Mouse (Mus musculus): Measurements from ENCODE around the gene Dus4l. TPM values are rescaled to one million over a fixed set of nuclear protein-coding genes. Genes with fewer than 3 reads are reported as not detected.
"Not testable (repeated sequence)": the region's sequence is repeated elsewhere in the genome, so short reads cannot be mapped to it uniquely, and the experiment has no call there.

Gene Dus4l
- polyA plus RNA-seq, 1 experiment from 2014 or later, result 12.1 TPM

DNA sequence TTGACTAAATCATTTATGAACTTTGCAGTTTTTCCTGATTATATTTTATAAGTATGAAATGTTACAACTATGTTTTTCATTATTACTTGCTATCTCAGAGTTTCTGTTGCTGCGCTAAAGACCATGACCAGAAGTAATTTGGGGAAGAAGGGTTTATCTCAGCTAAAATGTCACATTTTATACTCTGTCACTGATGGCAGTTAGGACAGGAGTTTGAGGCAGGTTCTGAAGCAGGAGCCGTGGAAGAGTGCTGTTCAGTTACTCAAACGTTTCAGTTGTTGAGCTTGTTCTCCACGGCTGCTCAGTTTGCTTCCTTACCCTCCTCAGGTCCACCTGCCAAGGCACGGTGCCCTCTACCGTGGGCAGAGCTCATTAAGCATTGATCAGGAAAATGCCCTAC is 11.4 kb upstream of the Dus4l start:
- Histone ChIP-seq H3K27me3 (ENCODE audit: insufficient read depth, low read length) (no peaks in the 10 kb centered on the region), H3K9me3 (ENCODE audit: low read depth, low read length) (no peaks in the 10 kb centered on the region), H3K4me1 (ENCODE audit: insufficient read depth) (no peaks in the 10 kb centered on the region), H3K9ac (no peak overlapping the region), H3K4me3 (ENCODE audit: low read depth, low read length) (no peak overlapping the region), H3K36me3 (ENCODE audit: insufficient read depth) (peaks cover 42% of the 10 kb centered on the region), H3K4me2 (no peak overlapping the region), H3K27ac (ENCODE audit: low read depth) (no peak overlapping the region)
- no peak for TF ChIP-seq CTCF (IDR thresholded peaks at IDR 0.05; ENCODE audit: low read depth)
- no peak for DNase-seq
- no peak for ATAC-seq (ENCODE audit: insufficient read depth)
- WGBS, result 75% methylated on average over 6 of the region's 6 CpGs

DNA sequence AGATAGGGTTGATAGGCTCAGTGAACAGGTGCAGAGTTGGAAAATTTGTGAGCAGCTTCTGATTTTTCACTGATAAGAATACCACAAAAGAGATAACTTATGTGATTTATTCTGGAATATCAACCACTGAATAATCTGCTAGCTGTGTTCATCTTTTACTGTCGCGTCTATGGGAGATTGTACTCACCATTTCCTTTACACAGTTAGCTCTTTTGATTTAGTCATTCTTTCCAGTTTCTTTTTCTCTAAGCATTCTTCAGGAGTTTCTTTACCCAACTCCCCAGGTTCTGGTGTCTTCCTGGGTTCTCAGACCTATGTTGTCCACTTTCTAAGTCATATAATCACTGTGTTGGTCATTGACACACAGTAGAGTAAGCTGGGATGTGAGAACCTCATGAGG is 2.2 kb upstream of the Dus4l start:
- H3K4me2 ChIP-seq, result no peak overlapping the region
- H3K4me1 ChIP-seq (ENCODE audit: insufficient read depth), result peaks cover 4% of the 10 kb centered on the region; the same call in 1 of the 2 replicates
- H3K36me3 ChIP-seq (ENCODE audit: insufficient read depth), result 0 out of 2 replicates have a peak, but pooled peaks cover 2% of the 10 kb centered on the region
- WGBS, result 94% methylated on average over 2 of the region's 2 CpGs
- no peak overlapping the region for H3K4me3 ChIP-seq (ENCODE audit: low read depth, low read length)
- no peak for TF ChIP-seq CTCF (IDR thresholded peaks at IDR 0.05; ENCODE audit: low read depth)
- DNase-seq, result no peak
- no peak for ATAC-seq (ENCODE audit: insufficient read depth)
- no peak overlapping the region for H3K9ac ChIP-seq
- H3K27ac ChIP-seq (ENCODE audit: low read depth), result no peak overlapping the region
- no peaks in the 10 kb centered on the region for H3K27me3 ChIP-seq (ENCODE audit: insufficient read depth, low read length)
- no peaks in the 10 kb centered on the region for H3K9me3 ChIP-seq (ENCODE audit: low read depth, low read length)

DNA sequence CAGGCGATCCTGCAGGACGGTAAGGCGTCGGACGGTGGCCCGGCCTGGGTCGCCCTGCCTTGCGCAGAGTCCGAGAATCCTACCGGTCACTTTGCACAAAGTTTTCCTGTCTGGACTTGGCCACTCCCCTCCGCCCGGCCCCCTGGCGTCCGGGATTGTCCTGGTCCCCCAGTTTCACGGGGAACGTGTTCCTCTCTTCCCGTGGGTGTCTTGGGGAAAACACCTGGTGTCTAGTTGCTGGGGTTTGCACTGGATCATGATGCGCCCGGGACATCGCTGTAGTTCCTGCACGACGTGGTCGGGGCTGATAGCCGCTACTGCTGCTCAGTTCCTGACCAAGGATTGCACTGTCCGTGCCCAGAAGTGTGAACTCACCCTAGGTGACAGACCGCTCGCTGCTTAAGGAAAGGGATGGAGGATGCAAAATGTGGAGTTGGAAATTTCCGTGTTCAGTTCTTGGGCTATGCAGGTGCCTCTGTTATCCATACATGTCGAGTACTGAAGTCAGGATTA is 395 bp upstream of the Dus4l start:
- Histone ChIP-seq H3K27me3 (ENCODE audit: insufficient read depth, low read length) (no peaks in the 10 kb centered on the region), H3K4me1 (ENCODE audit: insufficient read depth) (peaks cover 4% of the 10 kb centered on the region; the same call in 1 of the 2 replicates), H3K4me3 (ENCODE audit: low read depth, low read length) (peak overlapping the region; percentile 81), H3K9ac (peak overlapping the region; percentile 79), H3K9me3 (ENCODE audit: low read depth, low read length) (no peaks in the 10 kb centered on the region), H3K36me3 (ENCODE audit: insufficient read depth) (no peaks in the 10 kb centered on the region), H3K4me2 (peak overlapping the region; percentile 79), H3K27ac (ENCODE audit: low read depth) (peak overlapping the region; percentile 93)
- ATAC-seq (ENCODE audit: insufficient read depth), result peak; percentile 89
- peak; percentile 63 for TF ChIP-seq CTCF (IDR thresholded peaks at IDR 0.05; ENCODE audit: low read depth)
- DNase-seq, result no peak
- under 1% methylated on average over 29 of the region's 29 CpGs for WGBS

- no peak for TF ChIP-seq CTCF (IDR thresholded peaks at IDR 0.05; ENCODE audit: low read depth)
- H3K9ac ChIP-seq, result no peak overlapping the region
- ATAC-seq (ENCODE audit: insufficient read depth) (no peak), DNase-seq (no peak)
- WGBS, result 65% methylated on average over 5 of the region's 5 CpGs
- no peaks in the 10 kb centered on the region for H3K27me3 ChIP-seq (ENCODE audit: insufficient read depth, low read length)
- H3K36me3 ChIP-seq (ENCODE audit: insufficient read depth), result no peaks in the 10 kb centered on the region
- no peaks in the 10 kb centered on the region for H3K9me3 ChIP-seq (ENCODE audit: low read depth, low read length)
- peak overlapping the region; percentile 81 for H3K4me3 ChIP-seq (ENCODE audit: low read depth, low read length)
- peak overlapping the region; percentile 79 for H3K4me2 ChIP-seq
- H3K27ac ChIP-seq (ENCODE audit: low read depth), result no peak overlapping the region
- peaks cover 4% of the 10 kb centered on the region; the same call in 1 of the 2 replicates for H3K4me1 ChIP-seq (ENCODE audit: insufficient read depth)
These were observed 1.0 kb downstream of the Dus4l start for GRCm38 (mm10) chr12:31653611-31654010.

DNA sequence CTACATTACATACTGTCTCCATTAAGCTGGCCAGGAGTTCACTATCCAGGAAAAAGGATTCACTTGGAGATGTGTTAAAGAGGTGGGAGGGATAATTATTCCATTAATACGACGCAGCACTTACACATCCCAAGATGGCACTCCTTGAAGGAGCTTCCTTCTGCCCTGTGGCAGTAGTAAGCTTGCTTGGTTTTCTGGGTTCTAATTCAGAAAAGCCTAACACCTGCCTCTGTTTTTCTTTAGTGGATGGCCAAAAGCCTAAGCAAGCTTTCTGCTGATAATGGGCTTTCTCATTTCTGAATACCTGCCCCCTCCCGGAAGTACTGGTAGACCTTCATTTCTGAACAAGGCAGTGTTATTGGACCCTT is 19.4 kb downstream of the Dus4l start:
- WGBS, result 93% methylated on average over 3 of the region's 3 CpGs
- no peaks in the 10 kb centered on the region for H3K4me1 ChIP-seq (ENCODE audit: insufficient read depth)
- H3K4me3 ChIP-seq (ENCODE audit: low read depth, low read length), result no peak overlapping the region
- no peak for TF ChIP-seq CTCF (IDR thresholded peaks at IDR 0.05; ENCODE audit: low read depth)
- H3K9ac ChIP-seq, result no peak overlapping the region
- peak overlapping the region; percentile 83 for H3K4me2 ChIP-seq
- DNase-seq, result no peak
- no peaks in the 10 kb centered on the region for H3K27me3 ChIP-seq (ENCODE audit: insufficient read depth, low read length)
- peaks cover 3% of the 10 kb centered on the region; the same call in 1 of the 2 replicates for H3K36me3 ChIP-seq (ENCODE audit: insufficient read depth)
- no peaks in the 10 kb centered on the region for H3K9me3 ChIP-seq (ENCODE audit: low read depth, low read length)
- no peak overlapping the region for H3K27ac ChIP-seq (ENCODE audit: low read depth)
- peak; percentile 9; the same call in 1 of the 2 replicates for ATAC-seq (ENCODE audit: insufficient read depth)

GRCm38 (mm10) chr12:31634343-31635239 is 20.0 kb downstream of the Dus4l start, which contains the start of gene Bcap29:
TSS of gene Bcap29 (minus strand) at chr12:31634658.
- Histone ChIP-seq H3K36me3 (ENCODE audit: insufficient read depth) (no peaks in the 10 kb centered on the region), H3K27me3 (ENCODE audit: insufficient read depth, low read length) (no peaks in the 10 kb centered on the region), H3K4me3 (ENCODE audit: low read depth, low read length) (peak within 1 kb of the TSS; percentile 63), H3K9me3 (ENCODE audit: low read depth, low read length) (no peaks in the 10 kb centered on the region), H3K4me1 (ENCODE audit: insufficient read depth) (no peaks in the 10 kb centered on the region), H3K9ac (peak within 1 kb of the TSS; percentile 86), H3K4me2 (peak within 1 kb of the TSS; percentile 83), H3K27ac (ENCODE audit: low read depth) (peak within 1 kb of the TSS; percentile 67)
- WGBS, result 2% methylated on average over 73 of the region's 73 CpGs
- TF ChIP-seq CTCF (IDR thresholded peaks at IDR 0.05; ENCODE audit: low read depth), result no peak
- DNase-seq (peak; percentile 87), ATAC-seq (ENCODE audit: insufficient read depth) (peak; percentile 86)

DNA sequence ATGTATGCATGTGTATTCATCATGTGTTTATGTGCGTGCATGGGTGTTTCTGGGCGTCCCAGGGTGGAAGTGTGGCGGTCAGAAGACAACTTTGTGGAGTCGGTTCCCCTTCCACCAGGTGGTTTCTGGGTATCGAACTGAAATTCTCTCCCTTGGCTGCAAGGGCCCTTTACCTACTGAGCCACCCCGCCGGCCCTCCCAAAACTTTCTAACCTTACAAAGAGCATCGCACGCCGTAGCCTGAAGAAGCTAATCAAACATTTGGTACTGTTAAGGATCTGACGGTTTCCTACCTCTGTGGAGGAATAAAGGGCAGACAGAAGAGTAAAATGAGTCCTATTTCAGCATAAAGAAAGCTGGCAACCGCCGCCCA is 20.7 kb downstream of the Dus4l start:
- ATAC-seq (ENCODE audit: insufficient read depth) (peak; percentile 57), DNase-seq (peak; percentile 60)
- Histone ChIP-seq H3K4me1 (ENCODE audit: insufficient read depth) (no peaks in the 10 kb centered on the region), H3K9me3 (ENCODE audit: low read depth, low read length) (no peaks in the 10 kb centered on the region), H3K36me3 (ENCODE audit: insufficient read depth) (no peaks in the 10 kb centered on the region), H3K27ac (ENCODE audit: low read depth) (peak overlapping the region; percentile 67), H3K9ac (peak overlapping the region; percentile 86), H3K27me3 (ENCODE audit: insufficient read depth, low read length) (no peaks in the 10 kb centered on the region), H3K4me2 (peak overlapping the region; percentile 83), H3K4me3 (ENCODE audit: low read depth, low read length) (peak overlapping the region; percentile 63)
- WGBS, result 5% methylated on average over 13 of the region's 13 CpGs
- TF ChIP-seq CTCF (IDR thresholded peaks at IDR 0.05; ENCODE audit: low read depth), result no peak

- H3K4me3 ChIP-seq (ENCODE audit: low read depth, low read length); H3K27ac ChIP-seq (ENCODE audit: low read depth); H3K9ac ChIP-seq; H3K27me3 ChIP-seq (ENCODE audit: insufficient read depth, low read length); ATAC-seq (ENCODE audit: insufficient read depth); H3K4me1 ChIP-seq (ENCODE audit: insufficient read depth); DNase-seq; H3K9me3 ChIP-seq (ENCODE audit: low read depth, low read length); H3K4me2 ChIP-seq: not testable (repeated sequence)
- H3K36me3 ChIP-seq (ENCODE audit: insufficient read depth), result peaks cover 13% of the 10 kb centered on the region; the same call in 1 of the 2 replicates
- 90% methylated on average over 9 of the region's 9 CpGs for WGBS
These were observed 26.2 kb downstream of the Dus4l start for GRCm38 (mm10) chr12:31628396-31628795.

Data from lung, embryonic 14.5 days (tissue).